Mouse (Mus musculus) gastrocnemius, adult 18-20 months (tissue): ENCODE data around the gene Cep97. TPM values are rescaled to one million over a fixed set of nuclear protein-coding genes. Genes with fewer than 3 reads are reported as not detected.
"Not testable (repeated sequence)": the region's sequence is repeated elsewhere in the genome, so short reads cannot be mapped to it uniquely, and the experiment has no call there.

Experiments used
- DNase-seq: peaks from one replicate; pipeline ENCODE4 v3.0.0; 2021; ENCODE audit warnings: low spot score
- total RNA-seq, 2 experiments: library from RNA; stranded (reverse); gene quantifications; 2 replicates each; pipeline ENCODE4 v1.2.3; 2021

Cep97 gene
- total RNA-seq, 2 experiments from 2014 or later = 5.9 to 6.4 TPM

DNA sequence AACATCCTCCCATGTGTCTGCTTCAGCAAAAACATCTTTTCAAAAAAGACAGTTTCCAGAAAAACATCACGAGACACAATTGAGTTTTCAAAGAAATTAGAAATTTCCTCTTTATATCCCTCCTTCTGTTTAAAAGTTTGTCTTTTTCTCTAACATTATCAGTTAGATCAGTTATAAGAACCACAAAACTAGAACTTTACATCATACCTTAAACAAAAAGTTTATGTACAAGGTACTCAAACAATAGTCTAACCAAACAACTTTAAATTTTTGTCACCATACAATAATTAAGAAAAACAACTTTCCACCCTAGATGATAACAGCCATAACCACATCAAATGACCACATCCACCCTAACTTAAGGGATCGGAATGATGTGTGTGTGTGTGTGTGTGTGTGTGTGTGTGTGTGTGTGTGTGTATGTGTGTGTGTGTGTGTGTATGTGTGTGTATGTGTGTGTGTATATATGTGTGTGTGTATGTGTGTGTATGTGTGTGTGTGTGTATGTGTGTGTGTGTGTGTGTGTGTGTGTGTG is 13.3 kb upstream of the Cep97 start:
- not testable (repeated sequence) for DNase-seq

DNA sequence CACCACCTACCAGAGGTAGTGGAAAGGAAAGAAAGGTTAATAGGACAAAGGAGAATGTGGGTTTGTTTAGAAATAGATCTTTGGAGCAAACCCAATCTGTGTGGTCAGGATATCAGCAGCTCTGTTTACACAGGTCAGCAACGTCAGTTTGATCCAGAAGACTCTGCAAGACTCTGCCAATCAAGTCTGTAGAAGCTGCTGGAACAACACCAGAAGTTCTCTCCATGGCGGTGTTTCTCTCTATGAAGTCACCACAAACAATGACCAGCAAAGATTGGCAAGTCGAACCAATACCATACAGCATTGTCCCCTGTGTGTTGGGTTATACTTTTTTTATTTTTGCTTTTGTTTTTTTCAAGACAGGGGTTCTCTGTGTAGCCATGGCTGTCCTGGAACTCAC is 12.6 kb upstream of the Cep97 start:
- no peak for DNase-seq

DNA sequence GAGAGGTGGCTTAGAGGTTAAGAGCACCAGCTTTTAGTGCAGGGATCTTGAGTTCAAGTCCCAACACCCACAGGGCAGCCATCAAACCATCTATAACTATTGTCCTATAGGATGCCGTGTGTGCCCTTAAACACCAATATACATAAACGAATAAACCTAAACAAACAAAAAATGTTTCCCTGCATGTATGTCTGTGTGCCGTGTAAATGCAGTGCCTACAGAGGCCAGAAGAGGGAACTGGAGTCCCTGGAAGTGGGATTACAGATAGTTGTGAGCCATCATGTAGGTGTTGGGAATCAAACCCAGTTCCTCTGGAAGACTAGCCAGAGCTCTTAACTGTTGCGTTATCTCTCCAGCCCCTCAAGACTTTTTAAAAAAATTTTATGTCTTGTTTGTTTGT is 6.1 kb upstream of the Cep97 start:
- DNase-seq = no peak

DNA sequence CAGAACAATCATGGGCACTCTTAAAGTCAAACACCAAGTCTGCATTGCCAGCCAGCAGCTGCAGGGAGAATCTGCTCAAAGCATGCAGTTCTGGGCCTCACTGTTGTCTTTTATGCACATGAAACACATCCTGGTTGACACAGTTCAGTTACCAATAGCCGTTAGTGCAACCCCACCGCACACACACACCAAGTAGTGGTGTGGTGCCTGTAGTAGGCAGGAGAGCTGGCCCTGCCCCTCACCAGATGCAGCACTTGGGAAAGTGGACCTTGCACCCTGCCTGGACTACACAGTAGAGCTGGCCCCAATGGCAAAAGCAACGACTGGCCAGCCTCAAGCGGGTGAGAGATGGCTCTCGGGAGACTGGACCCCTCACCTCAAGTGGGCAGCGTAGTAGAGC is 5.0 kb upstream of the Cep97 start:
- DNase-seq = no peak

DNA sequence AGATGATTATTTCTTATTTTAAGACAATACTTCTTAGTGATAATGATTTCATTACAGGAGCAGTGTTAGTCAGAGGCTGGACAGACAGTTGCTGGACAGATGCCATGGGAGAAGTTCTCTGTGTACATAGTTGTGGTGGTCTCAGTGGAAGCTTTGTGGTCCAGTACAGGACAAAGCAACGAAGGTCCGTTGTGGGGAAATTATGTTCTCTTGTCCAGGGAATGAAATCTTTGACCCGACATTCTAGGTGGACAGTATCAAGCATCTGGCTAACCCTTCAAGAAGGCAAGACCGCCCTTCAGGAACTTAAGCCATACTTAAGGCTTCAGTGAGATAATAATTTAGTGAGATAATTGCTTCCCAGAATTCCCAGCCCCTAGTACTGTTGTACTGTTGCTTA is 4.1 kb upstream of the Cep97 start:
- DNase-seq = no peak

DNA sequence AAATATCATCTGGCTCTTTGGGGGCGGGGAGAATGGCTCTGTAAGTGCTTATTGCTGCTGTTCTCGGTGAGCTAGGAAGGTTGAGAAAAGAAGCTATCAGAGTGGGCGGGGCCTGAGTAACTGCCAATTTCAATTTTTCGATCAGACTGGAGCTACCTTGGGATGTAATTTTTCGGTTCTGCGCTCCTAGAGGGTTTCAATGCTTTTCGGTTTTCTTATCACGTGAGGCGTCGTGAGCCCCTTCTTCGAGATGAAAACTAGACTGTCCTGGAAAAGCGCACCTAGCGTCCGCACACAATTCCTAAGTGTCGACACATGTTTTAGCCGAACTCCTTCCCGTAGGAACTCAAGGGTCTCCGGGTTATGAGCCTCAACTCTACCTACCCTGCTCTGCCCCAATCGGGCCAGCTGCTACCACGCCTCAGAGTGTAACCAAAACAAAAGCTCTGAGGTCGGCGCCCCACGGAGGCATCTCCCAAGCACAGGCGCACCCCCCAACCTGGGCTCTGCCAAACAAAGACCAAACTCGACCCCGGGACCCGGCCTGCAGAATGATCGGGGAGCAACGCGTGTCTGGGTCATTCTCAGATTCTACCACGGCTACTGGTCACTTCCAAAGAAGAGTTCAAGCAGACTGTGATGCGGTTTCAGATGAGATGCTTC is 843 bp downstream of the Cep97 start:
- DNase-seq = peak; percentile 20

DNA sequence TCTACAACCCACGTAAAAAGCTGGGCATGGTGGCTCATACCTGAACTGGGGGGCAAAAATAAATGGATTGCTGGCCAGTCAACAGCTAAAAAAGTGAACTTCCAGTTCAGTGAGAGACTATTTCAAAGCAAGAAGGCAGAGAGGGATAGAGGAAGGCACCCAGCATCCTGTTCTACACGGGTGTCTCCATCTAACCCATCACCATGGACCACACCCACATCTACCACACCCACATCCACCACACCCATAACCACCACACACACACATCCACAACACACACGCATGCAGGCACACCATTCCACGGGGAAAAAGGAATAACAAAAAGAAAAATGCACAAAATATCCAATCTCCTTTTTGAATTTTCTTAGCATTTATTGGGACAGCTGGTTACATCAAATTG is 10.6 kb downstream of the Cep97 start:
- DNase-seq = no peak

DNA sequence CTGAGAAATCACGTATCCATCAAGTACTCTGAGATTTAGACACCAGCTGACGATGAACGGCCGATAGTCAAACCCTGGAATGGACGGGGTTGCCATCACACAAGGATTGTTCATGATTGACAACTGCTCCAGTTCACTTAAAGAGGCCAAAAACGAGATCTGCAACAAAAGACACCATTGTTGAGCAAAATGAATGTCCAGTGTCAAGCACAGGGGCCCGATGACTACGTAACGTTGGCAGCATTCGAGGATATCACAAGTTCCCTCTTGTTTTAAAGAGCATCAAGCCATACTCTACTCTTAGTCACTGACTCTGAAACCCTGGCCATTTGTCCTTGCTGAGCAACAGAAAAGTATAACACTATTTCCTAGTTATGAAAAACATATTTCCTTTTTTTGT is 12.6 kb downstream of the Cep97 start:
- no peak for DNase-seq

DNA sequence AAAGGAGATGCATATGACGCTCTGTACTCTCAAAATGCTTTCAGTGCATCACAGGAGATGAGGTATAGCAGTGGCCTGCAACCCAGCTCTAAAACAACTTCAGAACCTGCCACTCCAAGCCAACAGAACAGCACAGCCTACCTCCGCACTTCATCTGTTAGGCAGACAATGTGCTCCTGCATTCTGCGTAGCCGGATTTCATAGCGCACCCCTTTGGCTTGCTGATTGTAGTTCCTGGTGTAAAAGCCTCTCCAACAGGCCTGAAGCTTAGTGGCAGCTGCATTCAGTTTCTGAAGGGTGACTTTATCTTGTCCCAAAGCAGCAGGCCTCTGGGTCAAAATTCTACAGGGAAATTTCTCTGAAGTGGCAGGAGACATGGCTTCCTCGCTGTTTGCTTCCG is 19.9 kb downstream of the Cep97 start:
- no peak for DNase-seq

DNA sequence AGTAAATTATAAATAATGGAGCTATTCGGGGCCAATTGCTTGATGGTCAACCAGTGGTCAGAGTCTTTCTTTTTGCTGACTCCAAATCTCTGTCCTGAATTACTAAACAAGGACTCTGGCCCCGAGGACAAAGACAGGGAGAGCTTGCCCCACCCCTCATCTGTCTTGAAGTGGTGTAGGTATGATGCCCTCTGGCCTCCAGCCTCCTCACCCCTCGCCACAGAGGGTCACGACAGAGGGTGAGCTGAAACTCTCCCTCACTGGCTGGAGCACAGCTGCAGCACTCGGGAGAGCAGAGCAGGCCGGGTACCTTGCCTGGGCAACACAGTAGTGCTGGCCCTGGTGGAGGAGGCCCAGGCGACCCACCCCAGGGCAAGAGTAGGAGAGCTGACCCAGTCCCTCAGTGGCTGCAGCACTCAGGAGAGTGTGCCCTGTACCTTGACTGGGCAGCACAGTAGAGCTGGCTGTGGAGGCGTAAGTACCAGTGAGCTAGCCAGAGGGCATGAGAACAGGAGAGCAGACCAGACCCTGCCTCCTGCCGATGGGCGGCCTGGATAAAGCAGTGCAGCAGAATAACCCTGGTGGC is 24.4 kb downstream of the Cep97 start:
- DNase-seq = no peak

DNA sequence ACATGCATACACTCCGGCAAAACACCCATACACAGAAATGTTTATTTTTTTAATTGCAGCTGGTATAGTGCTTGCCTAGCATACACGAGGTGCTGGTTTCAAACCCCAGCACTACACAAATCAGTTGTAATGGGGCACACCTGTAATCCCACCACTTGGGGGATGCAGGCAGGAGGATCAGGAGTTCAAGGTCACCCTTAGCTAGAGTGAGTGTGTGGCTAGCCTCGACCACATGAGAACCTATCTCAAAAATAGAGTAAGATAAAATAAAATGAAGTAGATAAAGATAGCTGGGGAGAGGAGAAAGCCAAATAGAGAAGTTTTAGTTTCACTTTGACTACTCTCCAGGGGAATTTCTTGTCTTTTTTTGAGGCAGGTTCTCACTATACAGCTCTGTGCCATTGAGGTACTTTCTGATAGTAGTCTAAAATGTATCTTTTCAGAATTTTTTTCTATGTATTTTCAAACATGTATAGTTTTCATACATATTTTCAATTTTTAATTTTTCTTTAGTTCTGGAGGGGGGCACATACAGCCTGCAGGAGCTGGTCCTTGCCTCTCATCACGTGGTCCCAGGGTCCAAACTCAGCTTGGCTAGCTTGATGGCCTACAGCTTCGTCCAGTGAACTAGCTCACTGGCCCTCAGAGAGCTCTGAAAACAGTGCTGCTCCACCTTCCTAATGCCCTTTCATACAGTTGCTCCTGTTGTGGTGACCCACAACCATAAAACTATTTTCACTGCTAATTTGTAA is 27.6 kb downstream of the Cep97 start:
- DNase-seq = no peak

DNA sequence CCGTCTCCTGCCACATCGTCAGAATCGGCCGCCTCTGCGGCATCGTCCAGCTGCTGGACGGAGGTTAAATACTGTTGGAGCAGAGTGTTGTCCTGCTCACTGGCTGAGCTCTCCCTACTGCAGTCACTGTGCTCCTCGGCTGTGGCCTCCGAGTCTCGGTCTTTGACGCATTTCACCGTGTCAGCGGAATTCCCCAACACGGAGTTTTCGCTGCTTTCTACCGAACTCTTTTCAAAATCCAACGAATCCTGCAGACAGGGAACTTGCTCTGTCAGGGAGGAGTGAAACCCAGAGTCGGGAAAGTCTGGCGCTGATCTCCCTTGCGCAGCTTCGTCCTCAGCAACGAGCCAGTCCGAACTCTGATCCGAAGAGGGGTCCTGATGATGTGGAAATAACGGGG is 29.3 kb downstream of the Cep97 start:
- DNase-seq = no peak

DNA sequence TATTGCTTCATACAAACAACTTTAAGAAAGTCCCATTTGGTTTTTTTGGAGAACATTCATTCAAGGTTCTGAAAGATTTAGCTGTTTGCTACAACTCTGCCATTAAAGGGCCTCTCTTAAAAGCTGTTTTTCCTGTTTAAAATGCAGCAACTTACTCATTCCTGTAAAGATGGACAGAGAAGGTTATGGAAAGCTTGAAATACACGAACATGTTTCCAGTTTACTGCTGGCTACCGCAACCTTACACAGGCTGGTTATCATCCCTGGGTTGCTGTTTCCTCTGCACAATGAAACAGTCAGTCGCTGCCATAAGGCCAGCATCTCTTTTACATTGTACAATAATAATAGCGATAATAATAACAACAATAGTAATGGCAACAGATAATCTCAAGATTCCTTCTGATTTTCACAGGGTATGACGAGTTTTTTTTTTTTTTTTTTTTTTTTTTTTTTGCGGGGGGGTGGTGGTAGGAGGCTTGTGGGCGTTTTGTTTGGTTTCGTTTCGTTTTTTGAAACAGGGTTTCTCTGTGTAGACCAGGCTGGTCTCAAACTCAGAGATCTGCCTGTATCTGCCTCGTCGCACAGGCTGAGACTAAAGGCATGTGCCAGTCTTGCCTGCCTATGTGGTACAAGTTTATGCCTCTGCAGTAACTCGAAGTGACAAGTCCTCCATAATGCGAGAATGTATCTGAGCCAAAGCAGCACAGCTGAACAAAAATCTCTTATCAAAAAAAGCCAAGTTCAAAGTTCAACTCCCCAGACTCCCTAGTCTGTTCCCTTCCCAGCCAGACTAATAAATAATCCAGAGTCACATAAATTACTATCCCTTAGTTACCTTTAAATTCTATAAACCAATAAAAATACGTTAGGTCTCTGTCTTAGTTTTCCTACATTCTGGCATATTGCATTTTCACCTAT is 32.6 kb downstream of the Cep97 start:
- DNase-seq = no peak

DNA sequence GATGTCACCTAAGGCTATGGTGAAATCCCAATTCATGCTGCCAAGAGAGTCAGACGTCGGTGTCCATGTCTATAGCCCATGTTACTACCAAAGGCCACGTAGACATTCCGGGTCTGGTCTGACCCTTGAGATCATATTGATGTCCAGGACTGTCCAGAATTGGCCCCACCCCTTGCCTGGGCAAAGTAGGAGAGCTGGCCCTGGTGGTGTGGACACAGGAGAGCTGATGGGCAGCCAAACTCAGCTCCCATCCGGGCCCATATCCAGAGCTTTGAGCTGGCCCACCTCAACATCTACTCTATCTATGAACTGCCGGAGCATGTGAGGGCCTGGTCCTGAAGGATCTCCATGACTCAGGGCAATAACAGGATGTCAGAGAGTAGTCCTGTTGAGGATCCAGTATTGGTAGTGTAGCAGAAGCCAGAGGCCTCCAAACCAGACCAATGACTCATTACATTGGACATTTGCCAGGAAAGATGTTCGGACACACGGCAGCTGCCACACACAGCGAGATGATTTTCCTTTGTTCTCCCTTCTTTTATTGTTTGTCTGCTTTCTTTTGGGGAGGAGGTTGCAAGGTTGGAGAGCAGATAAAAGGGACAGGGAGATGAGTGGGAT is 36.2 kb downstream of the Cep97 start:
- DNase-seq = no peak

DNA sequence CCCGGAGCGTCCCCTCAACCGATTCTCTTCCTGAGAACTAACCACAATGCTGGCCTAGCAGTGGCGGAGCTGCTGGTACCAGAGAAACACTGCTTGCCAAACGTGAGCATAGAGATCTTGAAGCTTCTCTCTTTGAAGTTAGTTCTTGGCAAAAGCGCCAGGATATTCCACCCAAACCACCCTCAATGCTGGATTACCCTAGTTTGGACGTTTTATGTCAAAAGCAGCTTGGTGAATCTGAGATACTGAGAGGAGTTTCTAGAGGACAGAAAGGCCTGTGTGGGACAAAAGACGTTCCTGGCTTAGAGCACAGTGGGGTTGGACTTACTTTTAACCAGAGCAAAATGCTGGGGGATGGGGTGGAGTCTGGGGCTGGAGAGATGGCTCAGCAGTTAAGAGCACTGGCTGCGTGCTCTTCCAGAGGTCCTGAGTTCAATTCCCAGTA is 39.0 kb downstream of the Cep97 start:
- no peak for DNase-seq

DNA sequence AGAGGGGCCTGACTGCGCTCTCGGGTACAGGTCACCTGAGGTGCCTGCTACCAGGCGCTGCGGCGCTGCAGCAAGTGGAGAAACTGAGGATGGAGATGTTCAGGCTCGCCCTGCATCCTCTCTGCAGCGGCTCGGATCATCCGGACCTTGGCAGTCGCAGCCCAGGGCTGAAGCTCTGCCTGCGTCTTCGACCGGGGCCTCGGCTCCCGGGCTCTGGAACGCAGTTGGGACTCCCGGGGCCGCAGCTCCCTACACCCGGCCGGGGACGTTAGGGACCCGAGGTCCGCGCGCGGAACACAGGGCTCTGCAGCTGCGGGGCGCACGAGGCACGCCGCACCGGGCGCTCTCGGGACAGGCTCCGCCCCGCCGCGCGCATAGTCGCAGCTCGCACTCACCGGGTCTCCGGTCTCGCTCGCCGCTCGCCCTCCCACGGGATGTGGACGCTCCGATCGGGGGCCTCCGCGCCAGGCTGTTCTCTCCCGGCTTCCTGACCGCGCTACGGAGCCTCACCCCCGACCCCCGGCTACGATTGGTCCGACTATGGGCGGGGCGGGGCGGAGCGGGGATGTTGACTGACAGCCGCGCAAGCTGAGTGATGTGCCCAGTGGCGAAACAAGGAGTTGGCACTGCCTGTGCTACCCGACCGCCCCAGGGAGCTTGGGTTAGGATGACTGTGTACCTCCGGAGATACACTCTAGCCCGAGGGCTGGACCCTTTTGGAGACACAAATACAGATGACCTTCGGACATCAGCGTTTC is 39.6 kb downstream of the Cep97 start, which contains the start of gene Nxpe3:
Nxpe3 (minus strand) TSS at position 393 of the 758 bp plus-strand sequence.
- peak; percentile 85 for DNase-seq

DNA sequence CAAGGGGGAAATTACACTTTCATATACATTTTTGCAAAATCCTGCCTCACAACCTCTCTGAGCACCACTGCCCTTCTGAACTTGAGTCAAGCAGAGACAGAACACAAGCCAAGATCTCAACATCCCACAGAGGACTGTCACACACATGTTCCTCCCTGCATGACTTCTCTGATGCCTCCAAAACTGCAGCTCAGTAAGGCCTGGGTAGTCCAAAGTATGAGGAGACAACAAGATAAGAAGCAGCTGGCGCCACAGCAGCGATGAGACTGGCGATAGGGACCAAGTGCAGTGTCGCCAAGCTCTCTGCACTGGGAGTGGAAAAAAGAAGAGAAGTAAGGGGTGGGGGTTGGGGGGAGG is 40.1 kb downstream of the Cep97 start:
- DNase-seq = no peak

DNA sequence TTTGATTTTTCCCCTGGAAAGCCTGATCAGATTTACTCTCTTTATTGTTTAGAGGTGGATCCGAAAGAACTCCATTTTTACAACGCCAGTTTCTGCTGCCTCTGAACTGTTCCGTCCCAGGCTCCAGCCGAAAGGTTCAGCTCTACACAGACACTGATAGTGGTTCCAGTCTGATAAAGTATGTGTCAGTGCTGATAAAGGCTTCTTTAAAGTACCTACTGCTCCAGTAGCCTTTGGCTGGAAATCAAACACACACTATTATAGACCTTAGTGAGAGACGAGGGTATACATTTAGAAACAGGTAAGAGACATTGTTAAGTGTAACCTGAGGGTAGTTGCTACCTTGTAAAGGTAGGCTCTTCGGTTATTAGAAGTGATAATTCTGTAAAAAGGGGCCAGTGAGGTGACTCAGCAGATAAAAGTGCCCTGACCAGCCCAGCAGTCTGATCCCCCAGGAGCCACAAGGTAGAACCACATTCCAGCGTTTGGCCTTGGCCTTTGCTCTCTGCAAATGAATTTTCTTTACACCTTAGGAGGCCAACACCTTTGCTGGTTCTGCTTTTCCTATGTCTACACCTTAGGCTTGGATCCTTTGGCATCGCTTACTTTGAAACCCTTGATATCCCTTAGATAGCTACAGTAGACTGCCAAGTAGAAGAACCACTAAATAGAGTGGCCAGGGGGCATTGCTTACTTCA is 41.1 kb downstream of the Cep97 start:
- no peak for DNase-seq

DNA sequence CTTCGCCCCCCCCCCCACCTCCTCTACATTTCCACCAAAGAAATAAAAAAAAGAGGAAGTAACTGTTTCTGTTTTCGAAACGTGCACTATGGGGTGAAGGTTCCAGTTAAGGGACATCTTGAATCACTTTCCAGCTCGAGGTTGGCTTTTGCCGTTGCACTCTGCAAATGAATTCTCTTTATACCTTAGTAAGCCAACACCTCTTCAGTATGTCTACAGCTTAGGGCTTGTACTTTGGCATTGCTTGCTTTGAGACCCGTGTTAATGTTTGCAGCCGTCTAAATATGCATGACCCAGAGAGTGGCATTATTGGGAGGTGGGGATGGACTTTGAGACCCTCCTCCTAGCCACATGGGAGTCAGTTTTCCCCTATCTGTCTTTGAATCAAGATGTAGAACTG is 42.2 kb downstream of the Cep97 start:
- no peak for DNase-seq

DNA sequence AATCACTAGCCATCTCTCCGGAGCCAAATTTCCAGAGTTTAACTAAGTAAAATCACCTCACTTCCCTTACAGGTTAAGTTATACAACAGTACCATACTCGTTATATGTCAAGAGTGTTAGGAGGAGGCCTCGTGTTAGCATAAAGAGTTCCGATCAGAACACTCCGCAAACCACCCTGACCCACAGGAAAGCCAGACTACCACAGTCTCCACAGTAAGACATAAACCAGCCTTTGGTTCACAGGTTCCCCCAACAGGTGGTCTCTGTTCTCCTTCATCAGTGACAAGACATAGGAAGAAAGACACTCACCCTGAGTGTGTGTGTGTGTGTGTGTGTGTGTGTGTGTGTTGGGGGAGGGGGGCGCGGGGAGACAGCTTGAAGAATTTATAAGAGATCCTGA is 43.3 kb downstream of the Cep97 start:
- DNase-seq = no peak
